Mouse (Mus musculus) myocyte (in vitro differentiated cells): Measurements from ENCODE around the gene Abhd15. TPM values are rescaled to one million over a fixed set of nuclear protein-coding genes. Genes with fewer than 3 reads are reported as not detected.
A peak's percentile ranks its signal among the peaks of the same experiment; 100 is the strongest.

Source experiments
- H3K27me3 ChIP-seq: one replicate; pipeline ENCODE4 v1.6.1; 2011; ENCODE audit not compliant: control insufficient read depth, insufficient read depth, insufficient read length
- H3K36me3 ChIP-seq: one replicate; pipeline ENCODE4 v1.6.1; 2011; ENCODE audit not compliant: control insufficient read depth, insufficient read depth
- H3K4me2 ChIP-seq: one replicate; pipeline ENCODE4 v1.6.1; 2011; ENCODE audit warnings: low read depth, control low read depth
- H3K4me3 ChIP-seq: one replicate; pipeline ENCODE4 v1.5.1; 2011; ENCODE audit warnings: mild to moderate bottlenecking, control low read depth, moderate library complexity
- H3K79me2 ChIP-seq: one replicate; pipeline ENCODE4 v1.6.1; 2011; ENCODE audit not compliant: control insufficient read depth, insufficient read depth
- H3ac ChIP-seq: one replicate; pipeline ENCODE4 v1.6.1; 2011; ENCODE audit not compliant: control insufficient read depth, insufficient read length
- CEBPB ChIP-seq: IDR thresholded peaks from 2 replicates; pipeline ENCODE4 v1.6.1; 2011; ENCODE audit warnings: mild to moderate bottlenecking, moderate library complexity; ENCODE audit not compliant: poor library complexity, insufficient read depth, severe bottlenecking
- E2F4 ChIP-seq: IDR thresholded peaks from one replicate; pipeline ENCODE4 v1.6.1; 2011; ENCODE audit warnings: mild to moderate bottlenecking, control low read depth, moderate library complexity; ENCODE audit not compliant: insufficient read depth
- MAX ChIP-seq: IDR thresholded peaks from one replicate; pipeline ENCODE4 v1.6.1; 2011; ENCODE audit warnings: low read depth, mild to moderate bottlenecking, control low read depth
- MYOD1 ChIP-seq, 3 experiments: IDR thresholded peaks; one replicate each; pipeline ENCODE4 v1.6.1; 2011; ENCODE audit warnings: control low read depth in 2 of 3, low read depth in 2 of 3, mild to moderate bottlenecking in 2 of 3, moderate library complexity in 1 of 3; ENCODE audit not compliant: insufficient read length in 2 of 3, control insufficient read depth in 1 of 3
- MYOG ChIP-seq, 3 experiments: IDR thresholded peaks; one replicate each; pipeline ENCODE4 v1.6.1; 2011; ENCODE audit warnings: control low read depth in 2 of 3, low read depth in 2 of 3, mild to moderate bottlenecking in 2 of 3; ENCODE audit not compliant: insufficient read length in 2 of 3, control insufficient read depth in 1 of 3, insufficient read depth in 1 of 3
- POLR2A ChIP-seq: IDR thresholded peaks from one replicate; pipeline ENCODE4 v1.6.1; 2011; ENCODE audit warnings: low read depth, mild to moderate bottlenecking, control low read depth, moderate library complexity; ENCODE audit not compliant: insufficient read length
- POLR2AphosphoS2 ChIP-seq: IDR thresholded peaks from one replicate; pipeline ENCODE4 v1.6.1; 2011; ENCODE audit warnings: low read depth, control low read depth; ENCODE audit not compliant: insufficient read length
- REST ChIP-seq: IDR thresholded peaks from one replicate; pipeline ENCODE4 v1.6.1; 2011; ENCODE audit warnings: mild to moderate bottlenecking, control low read depth, moderate library complexity; ENCODE audit not compliant: insufficient read depth, insufficient read length
- SRF ChIP-seq: IDR thresholded peaks from one replicate; pipeline ENCODE4 v1.6.1; 2011; ENCODE audit warnings: low read depth; ENCODE audit not compliant: control insufficient read depth, insufficient read length
- TCF12 ChIP-seq: IDR thresholded peaks from one replicate; pipeline ENCODE4 v1.6.1; 2011; ENCODE audit warnings: mild to moderate bottlenecking, control low read depth; ENCODE audit not compliant: poor library complexity, insufficient read depth, severe bottlenecking
- TCF3 ChIP-seq: IDR thresholded peaks from one replicate; pipeline ENCODE4 v1.6.1; 2011; ENCODE audit warnings: low read depth, control low read depth; ENCODE audit not compliant: insufficient read length
- USF1 ChIP-seq: IDR thresholded peaks from one replicate; pipeline ENCODE4 v1.6.1; 2011; ENCODE audit warnings: low read depth, mild to moderate bottlenecking, control low read depth, moderate library complexity
- polyA plus RNA-seq: library from polyadenylated mRNA; unstranded; fragments of >200 nt; fragmentation: generic; extraction: Trizol; gene quantifications from one replicate; pipeline ENCODE4 v1.2.1, GENCODE M21; 2012; ENCODE audit warnings: missing spikeins

Gene Abhd15
- polyA plus RNA-seq, 1 experiment = 1.4 TPM

- H3K4me3 ChIP-seq = no peak overlapping the region
Measured at GRCm38 (mm10) chr11:77508068-77509021, 6.6 kb upstream of the Abhd15 start.

GRCm38 (mm10) chr11:77511336-77511735, 3.6 kb upstream of the Abhd15 start:
- Histone ChIP-seq H3K4me2 (peak overlapping the region; percentile 98), H3K27me3 (no peaks in the 10 kb centered on the region), H3K36me3 (peaks cover 5% of the 10 kb centered on the region), H3ac (no peak overlapping the region), H3K79me2 (no peaks in the 10 kb centered on the region), H3K4me3 (no peak overlapping the region)
- TF ChIP-seq CEBPB = no peak
- no peak for TF ChIP-seq MYOD1 (IDR thresholded peaks at IDR 0.05; ENCODE audit: control insufficient read depth in 1 of 3, insufficient read length in 2 of 3, low read depth in 2 of 3)
- no peak for TF ChIP-seq POLR2AphosphoS2
- TF ChIP-seq MAX = no peak
- no peak for TF ChIP-seq MYOG (IDR thresholded peaks at IDR 0.05; ENCODE audit: control insufficient read depth in 1 of 3, insufficient read depth in 1 of 3, insufficient read length in 2 of 3, low read depth in 2 of 3)
- no peak for TF ChIP-seq E2F4
- no peak for TF ChIP-seq USF1
- TF ChIP-seq TCF12 = no peak
- no peak for TF ChIP-seq TCF3
- TF ChIP-seq POLR2A = no peak
- no peak for TF ChIP-seq SRF
- TF ChIP-seq REST = no peak

More at GRCm38 (mm10) chr11:77508068-77509021, 6.6 kb upstream of the Abhd15 start:
- Histone ChIP-seq H3K27me3 (no peaks in the 10 kb centered on the region), H3K36me3 (peaks cover 14% of the 10 kb centered on the region), H3ac (no peak overlapping the region), H3K4me2 (peak overlapping the region; percentile 34), H3K79me2 (no peaks in the 10 kb centered on the region)
- TF ChIP-seq MYOG (IDR thresholded peaks at IDR 0.05; ENCODE audit: control insufficient read depth in 1 of 3, insufficient read depth in 1 of 3, insufficient read length in 2 of 3, low read depth in 2 of 3) = peak in 1 of 3 experiments; percentile 10
- TF ChIP-seq USF1 = peak; percentile 62
- no peak for TF ChIP-seq POLR2AphosphoS2
- TF ChIP-seq POLR2A = no peak

GRCm38 (mm10) chr11:77512891-77513810, 1.8 kb upstream of the Abhd15 start:
- Histone ChIP-seq H3K4me2 (peak overlapping the region; percentile 98), H3ac (peak overlapping the region; percentile 9), H3K36me3 (no peaks in the 10 kb centered on the region), H3K27me3 (no peaks in the 10 kb centered on the region), H3K4me3 (peak overlapping the region; percentile 70), H3K79me2 (no peaks in the 10 kb centered on the region)
- peak; percentile 79 for TF ChIP-seq POLR2AphosphoS2
- peak; percentile 85 for TF ChIP-seq POLR2A
- peak in 1 of 3 experiments; percentile 25 for TF ChIP-seq MYOD1 (IDR thresholded peaks at IDR 0.05; ENCODE audit: control insufficient read depth in 1 of 3, insufficient read length in 2 of 3, low read depth in 2 of 3)
- no peak for TF ChIP-seq MAX

- H3K36me3 ChIP-seq = no peaks in the 10 kb centered on the region
- H3ac ChIP-seq = peak overlapping the region; percentile 9
- no peaks in the 10 kb centered on the region for H3K27me3 ChIP-seq
- TF ChIP-seq POLR2AphosphoS2 (no peak), TCF3 (no peak), TCF12 (no peak), MYOG (IDR thresholded peaks at IDR 0.05; ENCODE audit: control insufficient read depth in 1 of 3, insufficient read depth in 1 of 3, insufficient read length in 2 of 3, low read depth in 2 of 3) (no peak), SRF (no peak), MAX (no peak), POLR2A (no peak), MYOD1 (IDR thresholded peaks at IDR 0.05; ENCODE audit: control insufficient read depth in 1 of 3, insufficient read length in 2 of 3, low read depth in 2 of 3) (no peak)
- peak overlapping the region; percentile 70 for H3K4me3 ChIP-seq
- no peaks in the 10 kb centered on the region for H3K79me2 ChIP-seq
- peak overlapping the region; percentile 93 for H3K4me2 ChIP-seq
Measured at GRCm38 (mm10) chr11:77513811-77514170, 1.1 kb upstream of the Abhd15 start.
